Mouse (Mus musculus): ENCODE results near the gene 1700037H04Rik.

- TF ChIP-seq POLR2A (IDR thresholded peaks at IDR 0.05; ENCODE audit: low read depth, low read length) (no peak), CTCF (IDR thresholded peaks at IDR 0.05; ENCODE audit: extremely low read depth, insufficient read depth, insufficient read length, insufficient replicate concordance) (no peak)
Observed at GRCm38 (mm10) chr2:131175945-131176309, 16.0 kb upstream of the 1700037H04Rik start.
